Mouse (Mus musculus): ENCODE measurements at regions not wholly inside any gene's neighbourhood (a gene's known extent, or its start where the extent isn't known, plus 50 kb on each side); places are given as distances from the start of the nearest gene placed in this dataset.

GRCm38 (mm10) chr5:33548800-33549199 is 80.6 kb downstream of the Fam53a start:
- ATAC-seq: no peak

- ATAC-seq: peak; percentile 46
These were observed 86.1 kb downstream of the Fam53a start for GRCm38 (mm10) chr5:33543372-33543771.

GRCm38 (mm10) chr5:33542643-33543042 is 86.8 kb downstream of the Fam53a start:
- no peak for ATAC-seq

- no peak for ATAC-seq
These were observed 87.4 kb downstream of the Fam53a start for GRCm38 (mm10) chr5:33542000-33542554.

- ATAC-seq: no peak
These were observed 89.2 kb downstream of the Fam53a start for GRCm38 (mm10) chr5:33540259-33540658.

GRCm38 (mm10) chr5:33537429-33537828 is 92.0 kb downstream of the Fam53a start:
- ATAC-seq: no peak

- no peak for ATAC-seq
These were observed 92.4 kb downstream of the Fam53a start for GRCm38 (mm10) chr5:33537017-33537416.

GRCm38 (mm10) chr5:33536261-33536660 is 93.2 kb downstream of the Fam53a start:
- ATAC-seq: no peak

GRCm38 (mm10) chr5:33535145-33536010 is 94.1 kb downstream of the Fam53a start:
- no peak for ATAC-seq

GRCm38 (mm10) chr5:33534345-33534744 is 95.1 kb downstream of the Fam53a start:
- ATAC-seq: peak; percentile 19

GRCm38 (mm10) chr5:33533185-33533584 is 96.2 kb downstream of the Fam53a start:
- ATAC-seq: no peak

- ATAC-seq: no peak
These were observed 97.5 kb upstream of the Nkx1-1 start for GRCm38 (mm10) chr5:33531263-33531662.

GRCm38 (mm10) chr5:33529771-33530170 is 96.0 kb upstream of the Nkx1-1 start:
- ATAC-seq: no peak

- ATAC-seq: no peak
These were observed 95.3 kb upstream of the Nkx1-1 start for GRCm38 (mm10) chr5:33528971-33529670.

GRCm38 (mm10) chr5:33527750-33528149 is 94.0 kb upstream of the Nkx1-1 start:
- no peak for ATAC-seq

GRCm38 (mm10) chr5:33527316-33527715 is 93.5 kb upstream of the Nkx1-1 start:
- ATAC-seq: no peak

GRCm38 (mm10) chr5:33521951-33522742 is 88.4 kb upstream of the Nkx1-1 start:
- no peak for ATAC-seq

- ATAC-seq: peak; percentile 70
These were observed 87.1 kb upstream of the Nkx1-1 start for GRCm38 (mm10) chr5:33520856-33521255.

GRCm38 (mm10) chr5:33519394-33519793 is 85.6 kb upstream of the Nkx1-1 start:
- ATAC-seq: no peak

- ATAC-seq: no peak
These were observed 85.1 kb upstream of the Nkx1-1 start for GRCm38 (mm10) chr5:33518860-33519259.

- no peak for ATAC-seq
These were observed 83.8 kb upstream of the Nkx1-1 start for GRCm38 (mm10) chr5:33517625-33518024.

- ATAC-seq: no peak
These were observed 82.4 kb upstream of the Nkx1-1 start for GRCm38 (mm10) chr5:33516211-33516610.
